Mouse (Mus musculus): ENCODE data around the gene Lrp4. TPM values are rescaled to one million over a fixed set of nuclear protein-coding genes. Genes with fewer than 3 reads are reported as not detected.

Lrp4 gene
- total and polyA plus RNA-seq, 2 experiments from 2014 or later = 2.8 to 22.3 TPM

DNA sequence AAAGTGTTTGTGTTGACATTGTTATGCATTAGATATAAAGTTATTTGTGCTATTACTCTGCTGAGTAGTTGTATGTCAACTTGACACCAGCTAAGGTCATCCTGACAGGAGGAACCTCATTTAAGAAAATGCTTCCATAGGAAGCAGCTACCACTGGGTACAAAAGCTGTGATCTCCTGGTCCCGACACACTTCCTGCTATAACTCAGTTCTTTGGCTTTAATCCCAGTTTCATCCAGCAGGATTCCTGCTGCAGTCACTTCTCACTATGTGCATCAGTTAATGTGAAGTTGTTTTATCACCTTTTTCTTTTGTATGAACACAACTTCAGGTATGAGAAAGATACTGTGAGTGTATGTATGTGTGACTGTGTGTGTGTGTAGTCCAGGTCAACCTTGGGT lies 15.1 kb upstream of the Lrp4 start:
- H3K4me1 ChIP-seq (ENCODE audit: control insufficient read depth, insufficient read depth) = peaks cover 10% of the 10 kb centered on the region
- ATAC-seq (ENCODE audit: insufficient read depth, low read depth) (no peak), DNase-seq (ENCODE audit: low spot score) (no peak)
- no peak overlapping the region for H3K9ac ChIP-seq (replicated peaks; ENCODE audit: low read depth, low read length)
- 13% methylated on average over 1 of the region's 1 CpGs for WGBS
- no peaks in the 10 kb centered on the region for H3K36me3 ChIP-seq (replicated peaks; ENCODE audit: control insufficient read depth, insufficient read depth, low read length)
- no peak overlapping the region for H3K27ac ChIP-seq (ENCODE audit: low read depth)
- no peak overlapping the region for H3K4me2 ChIP-seq (ENCODE audit: low read depth, low read length)
- H3K9me3 ChIP-seq (replicated peaks; ENCODE audit: control insufficient read depth, low read length) = no peaks in the 10 kb centered on the region
- no peaks in the 10 kb centered on the region for H3K27me3 ChIP-seq (ENCODE audit: control insufficient read depth, insufficient read depth, low read length)
- TF ChIP-seq CTCF (IDR thresholded peaks at IDR 0.05; ENCODE audit: low read depth) = no peak
- TF ChIP-seq EP300 (IDR thresholded peaks at IDR 0.05; ENCODE audit: low read depth) = no peak
- no peak overlapping the region for H3K4me3 ChIP-seq (ENCODE audit: low read depth, low read length)

DNA sequence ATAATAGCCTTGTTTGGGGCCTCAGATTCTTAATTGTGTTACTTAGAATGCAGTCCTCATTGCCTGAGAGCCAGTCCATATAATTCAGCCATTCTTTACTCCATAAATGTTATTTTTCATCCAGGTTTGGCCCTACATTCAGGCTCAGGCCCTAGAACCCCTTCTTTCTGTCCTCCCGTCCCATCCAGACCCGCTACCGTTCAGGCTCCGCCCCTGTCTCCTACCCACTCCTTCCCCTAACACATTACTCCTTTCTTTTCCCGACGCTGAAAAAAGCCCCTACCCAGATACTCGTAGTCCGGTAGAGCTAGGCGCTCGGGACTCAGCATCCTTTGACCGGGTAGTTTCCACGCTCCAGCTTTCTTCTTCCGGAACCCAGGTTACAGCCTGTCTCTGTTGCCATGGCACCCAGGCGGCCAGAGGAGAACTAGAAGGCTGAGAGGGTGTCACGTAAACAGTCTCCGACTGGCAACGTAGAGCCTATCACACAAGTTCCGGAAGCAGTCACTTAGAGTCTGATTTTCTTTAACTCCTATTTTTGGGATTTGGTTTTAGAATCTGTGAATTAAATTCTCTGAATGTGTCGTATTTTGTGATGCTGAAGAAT lies 12.9 kb upstream of the Lrp4 start, which contains the start of gene 1110051M20Rik:
TSS of gene 1110051M20Rik (minus strand) at position 419 of the 607 bp plus-strand sequence.
- DNase-seq (ENCODE audit: low spot score) (peak; percentile 86), ATAC-seq (ENCODE audit: insufficient read depth, low read depth) (peak; percentile 93)
- no peak within 1 kb of the TSS for H3K9ac ChIP-seq (replicated peaks; ENCODE audit: low read depth, low read length)
- H3K27ac ChIP-seq (ENCODE audit: low read depth) = no peak within 1 kb of the TSS
- 0 out of 2 replicates have a peak, but pooled peaks cover 5% of the 10 kb centered on the region for H3K4me1 ChIP-seq (ENCODE audit: control insufficient read depth, insufficient read depth)
- H3K9me3 ChIP-seq (replicated peaks; ENCODE audit: control insufficient read depth, low read length) = no peaks in the 10 kb centered on the region
- H3K27me3 ChIP-seq (ENCODE audit: control insufficient read depth, insufficient read depth, low read length) = no peaks in the 10 kb centered on the region
- no peaks in the 10 kb centered on the region for H3K36me3 ChIP-seq (replicated peaks; ENCODE audit: control insufficient read depth, insufficient read depth, low read length)
- TF ChIP-seq EP300 (IDR thresholded peaks at IDR 0.05; ENCODE audit: low read depth) (no peak), CTCF (IDR thresholded peaks at IDR 0.05; ENCODE audit: low read depth) (no peak)
- WGBS = 1% methylated on average over 19 of the region's 19 CpGs
- peak within 1 kb of the TSS; percentile 51 for H3K4me3 ChIP-seq (ENCODE audit: low read depth, low read length)
- H3K4me2 ChIP-seq (ENCODE audit: low read depth, low read length) = peak within 1 kb of the TSS; percentile 61

DNA sequence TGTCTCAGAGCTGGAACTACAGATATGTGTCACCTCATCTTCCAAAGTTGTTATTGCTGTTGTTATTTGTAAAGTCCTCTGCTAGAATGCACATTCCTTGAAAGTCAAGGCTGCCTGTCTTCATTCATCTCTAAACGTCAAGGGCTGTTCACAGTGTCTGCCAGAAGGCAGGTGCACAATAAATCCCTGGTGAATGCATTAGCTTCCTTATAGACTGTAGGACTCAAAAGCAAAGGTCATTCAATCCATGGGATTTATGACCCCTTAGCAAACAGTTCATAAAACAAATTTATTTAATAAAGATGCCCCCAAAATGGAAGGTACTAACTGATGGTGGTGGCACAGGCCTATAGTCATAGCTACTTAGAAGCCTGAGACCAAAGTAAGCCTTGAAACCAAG lies 7.6 kb upstream of the Lrp4 start:
- 57% methylated on average over 1 of the region's 1 CpGs for WGBS
- DNase-seq (ENCODE audit: low spot score) (no peak), ATAC-seq (ENCODE audit: insufficient read depth, low read depth) (no peak)
- H3K4me2 ChIP-seq (ENCODE audit: low read depth, low read length) = no peak overlapping the region
- H3K9ac ChIP-seq (replicated peaks; ENCODE audit: low read depth, low read length) = no peak overlapping the region
- H3K4me1 ChIP-seq (ENCODE audit: control insufficient read depth, insufficient read depth) = 0 out of 2 replicates have a peak, but pooled peaks cover 3% of the 10 kb centered on the region
- no peak overlapping the region for H3K4me3 ChIP-seq (ENCODE audit: low read depth, low read length)
- no peaks in the 10 kb centered on the region for H3K27me3 ChIP-seq (ENCODE audit: control insufficient read depth, insufficient read depth, low read length)
- no peak for TF ChIP-seq EP300 (IDR thresholded peaks at IDR 0.05; ENCODE audit: low read depth)
- no peak for TF ChIP-seq CTCF (IDR thresholded peaks at IDR 0.05; ENCODE audit: low read depth)
- no peaks in the 10 kb centered on the region for H3K36me3 ChIP-seq (replicated peaks; ENCODE audit: control insufficient read depth, insufficient read depth, low read length)
- H3K9me3 ChIP-seq (replicated peaks; ENCODE audit: control insufficient read depth, low read length) = no peaks in the 10 kb centered on the region
- H3K27ac ChIP-seq (ENCODE audit: low read depth) = no peak overlapping the region

DNA sequence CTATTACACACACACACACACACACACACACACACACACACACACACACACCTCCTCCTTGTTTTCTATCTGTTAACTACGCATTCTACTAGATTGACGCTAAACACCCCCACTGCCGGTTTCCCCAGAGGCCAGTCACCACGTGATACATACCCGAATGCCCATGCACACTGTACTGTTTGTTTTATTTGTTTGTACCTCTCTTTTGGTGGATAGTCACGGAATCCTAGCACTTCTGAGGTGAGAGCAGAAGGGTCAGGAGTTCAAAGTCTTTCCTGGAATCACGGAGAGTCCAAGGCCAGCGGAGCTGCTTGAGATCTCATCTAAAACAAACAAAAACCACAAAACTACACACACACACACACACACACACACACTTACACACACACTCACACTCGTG lies 7.0 kb upstream of the Lrp4 start:
- Histone ChIP-seq H3K4me1 (ENCODE audit: control insufficient read depth, insufficient read depth) (0 out of 2 replicates have a peak, but pooled peaks cover 3% of the 10 kb centered on the region), H3K9ac (replicated peaks; ENCODE audit: low read depth, low read length) (no peak overlapping the region), H3K36me3 (replicated peaks; ENCODE audit: control insufficient read depth, insufficient read depth, low read length) (no peaks in the 10 kb centered on the region), H3K27me3 (ENCODE audit: control insufficient read depth, insufficient read depth, low read length) (no peaks in the 10 kb centered on the region), H3K27ac (ENCODE audit: low read depth) (no peak overlapping the region), H3K4me3 (ENCODE audit: low read depth, low read length) (no peak overlapping the region), H3K4me2 (ENCODE audit: low read depth, low read length) (no peak overlapping the region), H3K9me3 (replicated peaks; ENCODE audit: control insufficient read depth, low read length) (no peaks in the 10 kb centered on the region)
- no peak for ATAC-seq (ENCODE audit: insufficient read depth, low read depth)
- 67% methylated on average over 9 of the region's 9 CpGs for WGBS
- no peak for TF ChIP-seq CTCF (IDR thresholded peaks at IDR 0.05; ENCODE audit: low read depth)
- TF ChIP-seq EP300 (IDR thresholded peaks at IDR 0.05; ENCODE audit: low read depth) = no peak
- no peak for DNase-seq (ENCODE audit: low spot score)

DNA sequence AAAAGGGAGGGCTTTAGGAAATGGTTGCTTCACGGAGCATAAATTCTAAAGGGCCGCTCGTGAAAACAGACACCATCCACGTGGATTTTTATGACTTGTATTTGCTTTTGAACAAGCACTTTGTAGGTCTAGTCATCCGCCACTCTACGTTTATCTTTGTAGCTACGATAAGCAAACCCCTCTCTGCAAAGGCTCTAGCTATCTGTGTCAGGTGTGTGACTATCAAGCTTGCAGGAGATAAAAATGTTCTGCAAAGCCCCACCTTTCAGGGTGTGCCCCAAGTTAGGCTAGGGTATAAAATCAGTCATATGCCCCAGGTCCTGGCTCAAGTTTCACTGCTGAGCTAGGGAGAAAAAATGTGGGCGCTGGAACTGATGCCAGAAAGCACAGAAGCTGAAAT lies 4.7 kb upstream of the Lrp4 start:
- Histone ChIP-seq H3K9ac (replicated peaks; ENCODE audit: low read depth, low read length) (no peak overlapping the region), H3K4me1 (ENCODE audit: control insufficient read depth, insufficient read depth) (0 out of 2 replicates have a peak, but pooled peaks cover 3% of the 10 kb centered on the region), H3K4me3 (ENCODE audit: low read depth, low read length) (no peak overlapping the region), H3K4me2 (ENCODE audit: low read depth, low read length) (no peak overlapping the region), H3K36me3 (replicated peaks; ENCODE audit: control insufficient read depth, insufficient read depth, low read length) (no peaks in the 10 kb centered on the region), H3K27ac (ENCODE audit: low read depth) (no peak overlapping the region), H3K27me3 (ENCODE audit: control insufficient read depth, insufficient read depth, low read length) (no peaks in the 10 kb centered on the region), H3K9me3 (replicated peaks; ENCODE audit: control insufficient read depth, low read length) (no peaks in the 10 kb centered on the region)
- TF ChIP-seq EP300 (IDR thresholded peaks at IDR 0.05; ENCODE audit: low read depth) = no peak
- TF ChIP-seq CTCF (IDR thresholded peaks at IDR 0.05; ENCODE audit: low read depth) = no peak
- 25% methylated on average over 8 of the region's 8 CpGs for WGBS
- no peak for ATAC-seq (ENCODE audit: insufficient read depth, low read depth)
- no peak for DNase-seq (ENCODE audit: low spot score)

Measured in heart, postnatal 0 days (tissue).